Mouse (Mus musculus) bone marrow, adult 2 months (tissue): ENCODE measurements around the gene Epha4. TPM values are rescaled to one million over a fixed set of nuclear protein-coding genes. Genes with fewer than 3 reads are reported as not detected.

Source experiments
- H3K27ac ChIP-seq: fragments of 200-500 bp; 2 replicates; pipeline ENCODE4 v1.5.1; 2012; ENCODE audit warnings: low read depth, mild to moderate bottlenecking, control low read depth, inconsistent platforms, low read length; ENCODE audit not compliant: control insufficient read depth, poor library complexity, insufficient read depth
- H3K4me1 ChIP-seq: fragments of 200-500 bp; 2 replicates; pipeline ENCODE4 v1.6.1; 2011; ENCODE audit warnings: low read length; ENCODE audit not compliant: control insufficient read depth, insufficient read depth
- H3K4me3 ChIP-seq: fragments of 200-500 bp; replicated peaks from 2 replicates; pipeline ENCODE3; 2011; ENCODE audit warnings: mild to moderate bottlenecking, low read depth, low read length, control low read depth; ENCODE audit not compliant: control insufficient read depth
- CTCF ChIP-seq: fragments of 200-500 bp; IDR thresholded peaks from 2 replicates; pipeline ENCODE4 v1.5.1; 2011; ENCODE audit warnings: low read length, control low read depth; ENCODE audit not compliant: control insufficient read depth, insufficient read depth
- POLR2A ChIP-seq: fragments of 200-500 bp; IDR thresholded peaks from 2 replicates; pipeline ENCODE4 v1.6.1; 2011; ENCODE audit warnings: low read depth, mild to moderate bottlenecking, control low read depth, low read length, borderline replicate concordance; ENCODE audit not compliant: control insufficient read depth
- WGBS: fragments of 180-500 bp; shearing (Covaris S2); methylation state at CpG from one replicate; pipeline ENCODE4 v1.1.7; 2018; 5-methylcytosine and 5-hydroxymethylcytosine counted together
- polyA plus RNA-seq: library from polyadenylated mRNA; stranded (reverse); fragments of >200 nt; gene quantifications from 2 replicates; pipeline ENCODE4 v1.2.4, GENCODE M21; 2011; ENCODE audit warnings: low replicate concordance; ENCODE audit not compliant: missing spikeins, insufficient read depth, insufficient read length

The Epha4 gene
- polyA plus RNA-seq, 1 experiment: 0.80 TPM

- Histone ChIP-seq H3K27ac (no peak overlapping the region), H3K4me1 (no peaks in the 10 kb centered on the region), H3K4me3 (no peak overlapping the region)
- TF ChIP-seq POLR2A: no peak
- TF ChIP-seq CTCF: no peak
- 70% methylated on average over 12 of the region's 12 CpGs for WGBS
These were observed 41.2 kb downstream of the Epha4 start for GRCm38 (mm10) chr1:77473446-77474376.

GRCm38 (mm10) chr1:77472566-77472965, 42.3 kb downstream of the Epha4 start:
- no peaks in the 10 kb centered on the region; the same call in 1 of the 2 replicates for H3K4me1 ChIP-seq
- no peak overlapping the region for H3K4me3 ChIP-seq
- H3K27ac ChIP-seq: no peak overlapping the region
- TF ChIP-seq POLR2A: no peak
- no peak for TF ChIP-seq CTCF
- 83% methylated on average over 2 of the region's 2 CpGs for WGBS

GRCm38 (mm10) chr1:77471447-77471846, 43.4 kb downstream of the Epha4 start:
- H3K4me1 ChIP-seq: no peaks in the 10 kb centered on the region; the same call in 1 of the 2 replicates
- H3K4me3 ChIP-seq: no peak overlapping the region
- TF ChIP-seq CTCF: no peak
- no peak for TF ChIP-seq POLR2A
- no peak overlapping the region for H3K27ac ChIP-seq
- WGBS: 75% methylated on average over 5 of the region's 5 CpGs

GRCm38 (mm10) chr1:77471037-77471436, 43.9 kb downstream of the Epha4 start:
- Histone ChIP-seq H3K4me3 (no peak overlapping the region), H3K4me1 (no peaks in the 10 kb centered on the region; the same call in 1 of the 2 replicates), H3K27ac (no peak overlapping the region)
- TF ChIP-seq CTCF: no peak
- no peak for TF ChIP-seq POLR2A
- 68% methylated on average over 5 of the region's 5 CpGs for WGBS

GRCm38 (mm10) chr1:77468717-77469314, 46.1 kb downstream of the Epha4 start:
- TF ChIP-seq CTCF (no peak), POLR2A (no peak)
- H3K4me1 ChIP-seq: no peaks in the 10 kb centered on the region; the same call in 1 of the 2 replicates
- WGBS: 45% methylated on average over 5 of the region's 5 CpGs

GRCm38 (mm10) chr1:77465524-77465923, 49.4 kb downstream of the Epha4 start:
- Histone ChIP-seq H3K4me1 (no peaks in the 10 kb centered on the region; the same call in 1 of the 2 replicates), H3K27ac (no peak overlapping the region), H3K4me3 (no peak overlapping the region)
- 20% methylated on average over 4 of the region's 4 CpGs for WGBS
- TF ChIP-seq CTCF (no peak), POLR2A (no peak)

More at GRCm38 (mm10) chr1:77468717-77469314, 46.1 kb downstream of the Epha4 start:
- H3K4me3 ChIP-seq: no peak overlapping the region
- no peak overlapping the region for H3K27ac ChIP-seq

- Histone ChIP-seq H3K27ac (no peak overlapping the region), H3K4me3 (no peak overlapping the region), H3K4me1 (no peaks in the 10 kb centered on the region; the same call in 1 of the 2 replicates)
- WGBS: 32% methylated on average over 1 of the region's 1 CpGs
- TF ChIP-seq CTCF (no peak), POLR2A (no peak)
These were observed 50.8 kb downstream of the Epha4 start for GRCm38 (mm10) chr1:77464108-77464507.

GRCm38 (mm10) chr1:77461877-77462615, 52.8 kb downstream of the Epha4 start:
- 62% methylated on average over 3 of the region's 3 CpGs for WGBS
- Histone ChIP-seq H3K27ac (no peak overlapping the region), H3K4me3 (no peak overlapping the region), H3K4me1 (no peaks in the 10 kb centered on the region; the same call in 1 of the 2 replicates)
- TF ChIP-seq POLR2A: no peak
- TF ChIP-seq CTCF: no peak
